Mouse (Mus musculus) thymus, adult 2 months (tissue): ENCODE data around the gene Ptprj.

Experiments
- CTCF ChIP-seq: fragments of 200-500 bp; IDR thresholded peaks from 2 replicates; pipeline ENCODE4 v1.5.1; 2012; ENCODE audit warnings: mild to moderate bottlenecking, control low read depth, low read length, moderate library complexity, borderline replicate concordance; ENCODE audit not compliant: control insufficient read depth, poor library complexity, insufficient read depth; ENCODE audit errors: extremely low read depth
- POLR2A ChIP-seq: fragments of 200-500 bp; IDR thresholded peaks from 2 replicates; pipeline ENCODE4 v1.6.1; 2012; ENCODE audit warnings: mild to moderate bottlenecking, low read length, control low read depth, moderate library complexity; ENCODE audit not compliant: control insufficient read depth, poor library complexity, insufficient read depth; ENCODE audit errors: extremely low read depth

GRCm38 (mm10) chr2:90624339-90624738 lies 43.9 kb upstream of the Ptprj start:
- TF ChIP-seq CTCF (no peak), POLR2A (no peak)
